Mouse (Mus musculus): ENCODE results near the gene Gm29609. TPM values are rescaled to one million over a fixed set of nuclear protein-coding genes. Genes with fewer than 3 reads are reported as not detected.

Gene Gm29609
- polyA plus RNA-seq, 1 experiment from 2014 or later, result 2.1 TPM

DNA sequence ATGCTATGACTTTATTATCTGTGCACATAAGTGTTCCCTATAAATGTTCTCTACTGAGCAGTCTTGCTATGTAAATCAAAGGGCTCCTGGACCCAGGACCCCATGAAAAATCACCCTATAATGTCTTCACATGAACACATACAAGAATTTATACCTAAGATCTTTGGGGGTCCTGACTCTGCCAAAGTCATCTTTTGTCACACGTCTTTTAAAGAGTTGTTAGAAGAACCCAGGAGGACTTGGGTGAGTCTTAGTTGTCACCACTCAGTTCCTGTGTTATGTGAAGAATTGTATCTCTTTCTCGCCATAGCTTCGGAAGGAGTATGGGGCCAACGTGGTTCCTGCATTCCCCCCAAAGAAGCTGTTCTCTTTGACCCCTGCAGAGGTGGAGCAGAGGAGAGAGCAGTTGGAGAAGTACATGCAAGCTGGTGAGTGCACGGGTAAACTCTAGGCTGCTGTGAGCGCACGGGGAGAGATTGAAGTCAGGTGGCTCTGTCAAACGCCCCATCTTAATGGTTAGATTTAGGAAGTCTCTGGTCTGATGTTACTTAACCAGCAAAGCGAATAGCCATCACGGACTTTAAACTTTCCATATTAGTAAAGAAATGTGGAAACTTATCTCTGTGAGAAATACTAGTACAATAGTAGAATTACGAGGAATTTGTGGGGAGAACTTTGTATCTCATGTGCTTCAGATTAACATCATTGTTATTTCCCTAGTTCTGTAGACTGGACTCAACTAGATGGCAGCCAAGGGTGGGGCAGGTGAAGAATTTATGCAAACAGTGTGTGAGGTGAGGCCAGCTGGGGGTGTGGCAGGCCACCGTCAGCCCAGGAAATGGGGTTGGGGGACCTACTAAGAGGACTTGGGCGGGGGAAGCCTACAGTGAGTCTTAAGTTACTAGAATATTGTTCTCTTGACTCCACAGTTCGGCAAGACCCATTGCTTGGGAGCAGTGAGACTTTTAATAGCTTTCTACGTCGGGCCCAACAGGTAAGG, 15.1 kb upstream of the Gm29609 start:
- no peak for ATAC-seq (ENCODE audit: low FRiP score)

GRCm38 (mm10) chr5:31193631-31194281, 14.0 kb upstream of the Gm29609 start:
- H3K4me2 ChIP-seq, result peak overlapping the region; percentile 94
- H3K27ac ChIP-seq, result peak overlapping the region; percentile 80
- 14% methylated on average over 25 of the region's 25 CpGs for WGBS
- H3K9me3 ChIP-seq, result no peaks in the 10 kb centered on the region
- no peak for ATAC-seq (ENCODE audit: low FRiP score)
- peaks cover 65% of the 10 kb centered on the region for H3K36me3 ChIP-seq (replicated peaks)
- peak overlapping the region; percentile 88 for H3K4me3 ChIP-seq (replicated peaks)
- peaks cover 25% of the 10 kb centered on the region for H3K4me1 ChIP-seq
- H3K9ac ChIP-seq, result peak overlapping the region; percentile 92
- H3K27me3 ChIP-seq, result no peaks in the 10 kb centered on the region

More for the DNA sequence above, 15.1 kb upstream of the Gm29609 start:
- Histone ChIP-seq H3K4me1 (peaks cover 25% of the 10 kb centered on the region), H3K9me3 (no peaks in the 10 kb centered on the region), H3K4me2 (peak overlapping the region; percentile 94), H3K4me3 (replicated peaks) (no peak overlapping the region), H3K9ac (0 out of 2 replicates have a peak overlapping the region, but pooled peaks have one; percentile 92), H3K36me3 (replicated peaks) (peaks cover 67% of the 10 kb centered on the region), H3K27ac (no peak overlapping the region), H3K27me3 (no peaks in the 10 kb centered on the region)
- 92% methylated on average over 16 of the region's 16 CpGs for WGBS

- ATAC-seq (ENCODE audit: low FRiP score), result peak; percentile 96
- Histone ChIP-seq H3K27ac (peak within 1 kb of the TSS; percentile 80), H3K36me3 (replicated peaks) (peaks cover 65% of the 10 kb centered on the region), H3K9ac (peak within 1 kb of the TSS; percentile 92), H3K4me3 (replicated peaks) (peak within 1 kb of the TSS; percentile 88), H3K27me3 (no peaks in the 10 kb centered on the region), H3K4me1 (peaks cover 25% of the 10 kb centered on the region), H3K9me3 (no peaks in the 10 kb centered on the region), H3K4me2 (peak within 1 kb of the TSS; percentile 94)
- WGBS, result under 1% methylated on average over 48 of the region's 48 CpGs
These were observed 13.4 kb upstream of the Gm29609 start, which contains the start of the genes Snx17 and Eif2b4 for GRCm38 (mm10) chr5:31192939-31193630. Snx17 (plus strand) TSS chr5:31193227. Eif2b4 (minus strand) TSS chr5:31193430.

DNA sequence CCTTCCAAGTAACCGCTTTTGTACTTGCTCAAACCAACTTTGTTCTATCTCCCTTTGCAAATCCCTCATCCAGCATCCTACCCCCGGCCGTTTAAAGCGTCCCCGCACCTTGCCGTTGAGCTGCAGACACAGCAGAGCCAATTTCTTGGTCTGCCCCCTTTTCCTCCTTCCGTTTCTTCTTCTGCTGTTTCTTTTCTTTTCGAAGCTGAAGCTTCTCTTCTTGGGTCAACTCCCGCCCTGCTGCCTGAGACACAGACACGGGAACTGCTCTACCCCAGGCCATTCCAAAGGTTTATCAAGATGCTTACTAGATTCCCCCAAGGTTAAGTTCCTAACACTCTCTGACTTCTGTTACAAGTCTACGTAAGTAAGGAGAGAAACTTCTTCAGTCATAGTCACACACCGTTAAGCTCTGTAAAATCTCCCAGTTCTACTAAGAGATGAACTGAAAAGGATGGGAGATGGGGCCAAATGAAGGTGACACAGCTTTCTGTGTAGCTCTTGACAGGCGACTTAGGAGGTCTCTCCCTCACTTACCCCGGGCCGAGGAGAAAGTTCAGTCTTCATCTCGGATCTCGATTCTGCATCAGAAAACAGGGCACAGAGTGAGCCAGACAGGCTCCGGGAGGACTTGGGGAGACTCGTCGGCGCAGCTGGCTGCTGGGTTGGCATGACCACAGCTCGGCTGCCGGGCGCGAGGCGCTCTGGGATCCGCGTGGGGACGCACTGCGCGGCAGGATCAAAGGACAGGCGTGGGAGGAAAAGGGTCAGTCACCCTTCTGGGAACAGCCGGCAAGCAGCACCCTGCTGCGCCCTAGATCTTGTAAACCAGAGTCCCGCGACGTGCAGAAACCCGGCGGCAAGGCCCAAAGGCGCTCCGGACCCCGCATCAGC, 12.6 kb upstream of the Gm29609 start:
- Histone ChIP-seq H3K27ac (peak overlapping the region; percentile 79), H3K27me3 (no peaks in the 10 kb centered on the region), H3K4me1 (peaks cover 25% of the 10 kb centered on the region), H3K9ac (peak overlapping the region; percentile 92), H3K9me3 (no peaks in the 10 kb centered on the region), H3K36me3 (replicated peaks) (peaks cover 65% of the 10 kb centered on the region), H3K4me2 (peak overlapping the region; percentile 94), H3K4me3 (replicated peaks) (peak overlapping the region; percentile 88)
- no peak; the same call in 1 of the 2 replicates for ATAC-seq (ENCODE audit: low FRiP score)
- 17% methylated on average over 42 of the region's 42 CpGs for WGBS

DNA sequence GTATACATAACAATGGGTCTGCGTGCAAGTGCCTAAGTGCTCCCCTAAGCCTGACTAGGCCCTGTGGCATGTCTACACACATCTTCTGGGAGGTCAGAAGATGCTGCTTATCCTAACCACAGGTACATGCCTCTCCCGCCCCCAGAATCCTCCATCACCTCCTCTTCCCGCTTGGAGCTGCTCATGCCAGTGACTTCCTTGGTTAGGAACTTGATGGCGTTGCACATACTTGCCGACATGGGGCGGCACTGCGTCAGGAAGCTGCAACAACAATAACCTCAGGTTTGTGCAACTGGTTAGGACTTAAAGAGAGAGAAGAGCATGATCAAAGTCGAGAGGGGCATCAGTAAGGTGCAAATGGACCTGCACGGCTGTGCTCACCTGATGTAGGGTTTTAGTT, 10.5 kb upstream of the Gm29609 start:
- Histone ChIP-seq H3K27me3 (no peaks in the 10 kb centered on the region), H3K36me3 (replicated peaks) (peaks cover 50% of the 10 kb centered on the region)

DNA sequence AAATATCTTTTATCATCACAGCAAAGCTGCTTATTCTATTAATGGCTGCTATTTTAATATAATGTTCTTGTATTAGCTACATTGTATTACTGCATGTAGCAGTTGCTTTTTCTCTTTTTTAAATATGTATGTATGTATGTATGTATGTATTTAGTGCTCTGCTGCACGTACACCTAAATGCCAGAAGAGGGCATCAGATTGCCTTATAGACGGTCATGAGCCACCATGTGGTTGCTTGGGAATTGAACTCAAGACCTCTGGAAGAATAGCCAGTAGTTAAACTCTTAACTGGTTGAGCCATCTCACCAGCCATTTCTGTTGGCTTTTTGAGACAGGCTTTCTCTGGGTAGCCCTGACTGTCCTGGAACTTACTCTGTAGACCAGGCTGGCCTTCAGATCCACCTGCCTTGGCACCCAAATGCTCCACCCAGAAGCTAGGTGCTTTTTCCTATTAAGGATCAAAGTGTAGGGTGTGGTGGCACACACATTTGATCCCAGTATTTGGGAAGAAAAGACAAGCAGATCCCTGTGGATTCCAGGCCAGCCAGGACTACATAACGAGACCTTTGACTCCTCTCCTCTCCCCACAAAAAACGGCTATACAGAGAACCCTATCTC, 8.6 kb upstream of the Gm29609 start:
- no peak for ATAC-seq (ENCODE audit: low FRiP score)
- Histone ChIP-seq H3K9ac (no peak overlapping the region), H3K9me3 (no peaks in the 10 kb centered on the region), H3K36me3 (replicated peaks) (peaks cover 42% of the 10 kb centered on the region), H3K27me3 (no peaks in the 10 kb centered on the region), H3K4me3 (replicated peaks) (no peak overlapping the region), H3K4me1 (peaks cover 14% of the 10 kb centered on the region), H3K4me2 (no peak overlapping the region), H3K27ac (no peak overlapping the region)
- 77% methylated on average over 4 of the region's 4 CpGs for WGBS

More for the DNA sequence above, 10.5 kb upstream of the Gm29609 start:
- peaks cover 25% of the 10 kb centered on the region for H3K4me1 ChIP-seq
- no peaks in the 10 kb centered on the region for H3K9me3 ChIP-seq
- ATAC-seq (ENCODE audit: low FRiP score), result no peak
- no peak overlapping the region for H3K27ac ChIP-seq
- H3K9ac ChIP-seq, result no peak overlapping the region
- WGBS, result 91% methylated on average over 9 of the region's 9 CpGs
- no peak overlapping the region for H3K4me3 ChIP-seq (replicated peaks)
- no peak overlapping the region for H3K4me2 ChIP-seq

GRCm38 (mm10) chr5:31183678-31184077, 4.0 kb upstream of the Gm29609 start:
- Histone ChIP-seq H3K27me3 (no peaks in the 10 kb centered on the region), H3K36me3 (replicated peaks) (peaks cover 20% of the 10 kb centered on the region), H3K9ac (no peak overlapping the region), H3K4me1 (peaks cover 10% of the 10 kb centered on the region; the same call in 1 of the 2 replicates), H3K9me3 (no peaks in the 10 kb centered on the region), H3K27ac (no peak overlapping the region), H3K4me2 (no peak overlapping the region), H3K4me3 (replicated peaks) (no peak overlapping the region)
- WGBS, result 63% methylated on average over 4 of the region's 4 CpGs
- ATAC-seq (ENCODE audit: low FRiP score), result no peak

GRCm38 (mm10) chr5:31181183-31181770, 1.6 kb upstream of the Gm29609 start:
- H3K4me2 ChIP-seq, result no peak overlapping the region
- no peaks in the 10 kb centered on the region for H3K27me3 ChIP-seq
- WGBS, result 90% methylated on average over 9 of the region's 9 CpGs
- 0 out of 2 replicates have a peak, but pooled peaks cover 3% of the 10 kb centered on the region for H3K36me3 ChIP-seq (replicated peaks)
- H3K4me1 ChIP-seq, result peaks cover 20% of the 10 kb centered on the region
- ATAC-seq (ENCODE audit: low FRiP score), result no peak
- no peaks in the 10 kb centered on the region for H3K9me3 ChIP-seq
- no peak overlapping the region for H3K4me3 ChIP-seq (replicated peaks)
- no peak overlapping the region for H3K9ac ChIP-seq
- H3K27ac ChIP-seq, result no peak overlapping the region

DNA sequence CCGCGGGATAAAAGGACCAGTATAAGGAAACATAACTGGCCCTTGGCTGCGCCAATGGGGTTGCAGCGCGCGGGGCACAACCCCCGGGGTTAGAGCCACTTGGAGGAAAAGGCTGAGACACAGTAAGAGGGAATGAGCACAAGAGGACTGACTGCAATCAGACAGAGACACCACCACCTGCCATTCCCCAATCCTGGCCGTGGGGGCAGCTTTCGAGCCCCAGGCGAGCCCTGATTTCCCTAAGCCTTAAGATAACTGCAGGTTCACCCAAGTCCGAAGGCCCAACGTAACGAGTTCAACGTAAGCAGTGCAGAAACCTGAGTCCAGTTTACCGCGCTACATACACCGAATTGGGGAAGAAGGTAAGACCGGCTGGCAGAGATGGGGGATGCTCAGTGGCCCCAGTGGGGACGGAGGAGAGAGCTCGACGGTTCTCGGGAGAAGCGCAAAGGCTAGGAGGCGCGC, 378 bp downstream of the Gm29609 start:
- Histone ChIP-seq H3K27me3 (no peaks in the 10 kb centered on the region), H3K4me2 (peak overlapping the region; percentile 82), H3K9ac (peak overlapping the region; percentile 71), H3K27ac (peak overlapping the region; percentile 99), H3K36me3 (replicated peaks) (peaks cover 11% of the 10 kb centered on the region), H3K9me3 (no peaks in the 10 kb centered on the region), H3K4me3 (replicated peaks) (peak overlapping the region; percentile 84), H3K4me1 (peaks cover 20% of the 10 kb centered on the region)
- peak; percentile 74 for ATAC-seq (ENCODE audit: low FRiP score)
- WGBS, result 0% methylated on average over 25 of the region's 25 CpGs

DNA sequence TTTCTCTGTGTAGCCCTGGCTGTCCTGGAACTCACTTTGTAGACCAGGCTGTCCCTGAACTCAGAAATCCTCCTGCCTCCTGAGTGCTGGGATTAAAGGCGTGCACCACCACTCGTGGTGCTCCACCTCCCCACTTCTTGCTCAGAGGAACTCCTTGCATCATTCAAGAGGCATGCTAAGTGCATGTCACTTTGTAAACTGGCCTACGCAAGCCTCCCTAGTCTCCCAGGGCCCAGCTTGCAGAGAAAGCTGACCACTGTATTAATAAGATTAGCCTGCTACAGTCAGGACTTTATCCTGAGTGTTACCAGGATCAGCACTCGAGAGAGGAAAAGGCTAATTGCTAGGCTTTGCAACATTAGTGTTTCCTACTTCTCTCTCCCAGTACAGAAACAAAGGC, 11.1 kb downstream of the Gm29609 start:
- Histone ChIP-seq H3K9me3 (no peaks in the 10 kb centered on the region), H3K36me3 (replicated peaks) (peaks cover 93% of the 10 kb centered on the region), H3K27me3 (no peaks in the 10 kb centered on the region), H3K4me3 (replicated peaks) (no peak overlapping the region), H3K27ac (no peak overlapping the region), H3K4me1 (no peaks in the 10 kb centered on the region), H3K4me2 (no peak overlapping the region), H3K9ac (no peak overlapping the region)
- 91% methylated on average over 4 of the region's 4 CpGs for WGBS
- no peak for ATAC-seq (ENCODE audit: low FRiP score)

Measured in forebrain, embryonic 12.5 days (tissue).